Comparison of ENCODE assay signal across 10 mouse cellular contexts in the genomic region with DNA sequence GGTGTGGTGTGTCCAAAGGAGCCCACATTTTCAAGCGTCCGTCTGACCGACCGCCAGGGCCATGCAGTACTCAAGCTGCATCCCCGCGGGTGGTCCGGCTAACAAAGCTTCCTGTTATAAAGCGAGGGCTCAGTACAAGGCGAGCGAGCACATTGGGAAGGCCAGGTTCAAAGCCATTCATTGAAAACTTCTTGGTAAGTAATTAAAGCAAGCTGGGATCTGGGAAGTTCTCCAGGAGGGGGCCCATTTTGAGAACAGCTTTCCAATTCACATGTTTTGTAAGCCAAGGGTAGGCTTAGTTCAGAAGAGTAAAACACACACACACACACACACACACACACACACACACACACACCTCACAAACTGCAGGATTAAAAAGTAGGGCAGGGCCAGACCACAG. TPM values are rescaled to one million over a fixed set of nuclear protein-coding genes. Genes with fewer than 3 reads are reported as not detected.
DNase-seq lines count a peak whose midpoint lies in the region; ATAC-seq lines count a peak whose summit lies in the region.
"Had no signal": no experiment of that assay in that cellular context is flagged by ENCODE, and none has a peak within 500 bp of the region (broad histone marks: within the 10 kb centered on the region; RNA-seq: fewer than 3 reads in every experiment).

No protein-coding gene starts in this region.

- 47% methylated on average over 10 of the region's 10 CpGs for WGBS in lung, embryonic 15.5 days

- no peak overlapping the region for H3K4me2 ChIP-seq in lung, embryonic 15.5 days

- H3K9ac ChIP-seq in lung, embryonic 15.5 days, result no peak overlapping the region

- H3K36me3 ChIP-seq in lung, embryonic 15.5 days, result no peaks in the 10 kb centered on the region

- H3K4me3 ChIP-seq in lung, embryonic 15.5 days, result no peak overlapping the region
- H3K4me3 ChIP-seq: megakaryocyte, embryonic 14.5 days had no signal

- no peak overlapping the region for H3K27ac ChIP-seq in lung, embryonic 15.5 days

- intact Hi-C loops in left cerebral cortex, postnatal 25 days (cut with DNase I), result no loop called here

- no peaks in the 10 kb centered on the region for H3K27me3 ChIP-seq in lung, embryonic 15.5 days
- H3K27me3 ChIP-seq: megakaryocyte, embryonic 14.5 days had no signal

- no peaks in the 10 kb centered on the region for H3K4me1 ChIP-seq in lung, embryonic 15.5 days
- H3K4me1 ChIP-seq: megakaryocyte, embryonic 14.5 days had no signal

- ATAC-seq in lung, embryonic 15.5 days (ENCODE audit: borderline replicate concordance, extremely low read depth, low FRiP score, low TSS enrichment), result peak; percentile 42; the same call in 1 of the 2 replicates

- H3K9me3 ChIP-seq in lung, embryonic 15.5 days, result no peaks in the 10 kb centered on the region
- H3K9me3 ChIP-seq: megakaryocyte, embryonic 14.5 days had no signal

- DNase-seq in lung, postnatal 14 days, result no peak
- peak; percentile 22 to 48 for DNase-seq in frontal cortex, postnatal 10 days (ENCODE audit: low spot score in 2 of 2)
- peak; percentile 28 to 31 for DNase-seq in left cerebral cortex, postnatal 25 days (ENCODE audit: low spot score in 2 of 2)
- peak; percentile 74 to 75 for DNase-seq in right cerebral cortex, postnatal 10 days (ENCODE audit: low spot score in 2 of 2)
- DNase-seq in adrenal gland, adult (ENCODE audit: inconsistent age in 2 of 2, low spot score in 1 of 2), result no peak
- DNase-seq in gastrocnemius, adult 8-10 months (ENCODE audit: low spot score in 2 of 2), result no peak
- DNase-seq in spleen, postnatal 4 days (ENCODE audit: low spot score in 2 of 2), result no peak
- DNase-seq: cerebellum, adult 11-12 months had no signal

RNA-seq across cellular contexts. Expression of a gene that starts 57.3 kb away (rescaled TPM):
- 35.7 and 36.2 TPM in 2 replicates for polyA plus RNA-seq in lung, embryonic 15.5 days (2015; fragmentation: Nextera tagmentation; extraction: Ambion mirVana)
- 1 to 10 TPM; 9.1 to 9.7 TPM for total RNA-seq in left cerebral cortex, postnatal 25 days (2021)
- total RNA-seq in gastrocnemius, adult 8-10 months (2022), result 1 to 10 TPM; 6.1 to 6.6 (median 6.2) TPM

Comparison
In these comparisons a context has a peak if more than half of its experiments do, and no peak if none do; other contexts are left out.
1. DNase-seq: peak in frontal cortex, postnatal 10 days (2 of 2), left cerebral cortex, postnatal 25 days (2 of 2) and right cerebral cortex, postnatal 10 days (2 of 2); none in lung, postnatal 14 days (single experiment), adrenal gland, adult (0 of 2), gastrocnemius, adult 8-10 months (0 of 2) and spleen, postnatal 4 days (0 of 2).